Mouse (Mus musculus) ovary, postnatal 10 days (tissue): ENCODE results near the gene Gm16434.
"Not testable (repeated sequence)": the region's sequence is repeated elsewhere in the genome, so short reads cannot be mapped to it uniquely, and the experiment has no call there.

Experiments
- DNase-seq: peaks from one replicate; pipeline ENCODE4 v3.0.0; 2022; ENCODE audit warnings: low spot score

Gene Gm16434

DNA sequence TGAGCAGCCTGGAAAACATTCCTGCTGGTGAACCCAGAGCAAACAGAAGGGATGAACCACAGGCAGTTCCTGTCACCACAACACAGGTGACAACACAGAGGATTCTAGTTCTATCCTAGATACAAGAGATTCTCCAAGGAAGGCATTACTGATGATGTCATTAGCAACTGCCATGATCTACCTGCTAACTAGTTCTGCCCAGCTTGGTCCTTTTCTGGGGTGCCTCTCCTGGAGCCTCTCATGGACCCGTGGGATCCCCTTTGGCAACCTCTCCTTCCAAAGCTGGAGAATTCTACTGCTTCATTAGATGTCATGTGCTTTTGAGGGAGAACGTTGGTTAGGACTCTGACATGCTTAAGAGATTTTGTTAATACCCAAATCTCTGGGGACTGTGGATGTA is at the start of gene Gm16434:
Gm16434 (minus strand) TSS at position 101 of the 400 bp plus-strand sequence.
- not testable (repeated sequence) for DNase-seq

DNA sequence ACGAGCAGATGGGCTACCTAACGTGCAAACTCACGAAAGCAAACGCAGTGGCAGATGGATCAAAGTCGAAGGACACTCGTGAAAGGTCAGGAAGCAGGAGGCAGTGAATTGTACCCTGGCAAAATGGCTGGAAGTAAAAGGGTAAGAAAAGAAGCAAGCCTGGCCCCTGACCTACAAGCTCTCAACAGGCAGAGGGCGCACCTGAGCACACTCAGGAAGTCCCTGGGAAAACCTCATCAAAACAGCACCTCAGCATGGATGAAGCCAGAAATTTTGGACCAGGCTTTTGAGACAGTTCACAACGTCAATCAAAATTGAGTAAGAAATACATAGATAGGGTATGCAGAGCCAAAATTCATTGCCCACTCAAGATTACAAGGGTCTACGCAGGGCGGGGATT is 49.2 kb upstream of the Gm16434 start:
- not testable (repeated sequence) for DNase-seq

DNA sequence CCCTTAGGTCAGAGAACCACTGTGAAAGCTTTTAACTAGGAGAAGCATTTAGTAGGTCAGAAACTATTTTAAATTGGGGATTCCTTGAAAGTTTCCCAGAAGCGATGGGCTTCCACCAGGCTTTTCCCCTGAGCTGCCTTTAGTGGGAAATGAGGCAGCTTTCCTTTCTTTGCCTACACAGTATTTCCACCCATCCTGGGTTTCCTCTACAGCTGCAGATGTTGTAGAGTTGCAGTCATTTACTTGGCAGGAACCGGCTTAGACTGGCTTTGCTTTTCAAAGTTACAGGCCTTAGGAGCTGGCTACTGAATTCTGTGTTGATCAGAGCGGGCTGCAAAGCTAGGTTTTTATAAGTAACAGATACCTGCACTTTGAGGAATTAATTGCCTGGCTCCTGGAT is 5.7 kb upstream of the Gm16434 start:
- DNase-seq = not testable (repeated sequence)

DNA sequence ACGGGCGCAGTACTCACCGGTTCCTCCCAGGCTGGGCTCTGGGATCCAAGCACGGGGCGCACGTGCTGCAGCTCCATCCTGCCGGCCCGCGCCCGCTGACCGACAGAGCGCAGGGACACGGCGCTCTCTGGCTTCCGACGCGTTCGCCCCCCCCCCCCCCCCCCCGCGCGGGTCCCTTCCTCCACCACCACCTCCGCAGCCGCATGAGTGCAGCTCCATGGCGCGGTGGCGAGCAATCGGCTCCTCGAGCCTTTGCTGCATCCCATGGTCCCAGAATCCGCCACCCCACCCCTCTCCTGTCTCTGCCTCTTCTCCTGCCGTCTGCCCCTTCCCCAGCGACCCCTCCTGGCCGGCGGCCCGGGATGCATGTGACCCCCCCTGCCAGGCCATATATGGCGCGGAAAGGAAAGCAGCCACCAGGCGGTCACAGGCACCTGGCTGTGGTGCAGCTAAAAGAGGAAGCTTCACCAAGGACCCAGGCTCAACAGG is 19.8 kb downstream of the Gm16434 start, which contains the start of gene Gm3512:
Gm3512 (minus strand) TSS at position 51 of the 489 bp plus-strand sequence.
- not testable (repeated sequence) for DNase-seq
